18 mouse cellular contexts compared by ENCODE assay signal in genomic region chr3:79472362-79472761, GRCm38 (mm10).
A peak's percentile ranks its signal among the peaks of the same experiment; 100 is the strongest.
DNase-seq lines count a peak whose midpoint lies in the region; ATAC-seq and TF ChIP-seq lines count a peak whose summit lies in the region.
"Had no signal": no experiment of that assay in that cellular context is flagged by ENCODE, and none has a peak within 500 bp of the region (broad histone marks: within the 10 kb centered on the region; RNA-seq: fewer than 3 reads in every experiment).

No protein-coding gene starts in this region.

- H3K9ac ChIP-seq in stomach, postnatal 0 days (ENCODE audit: low read length), result no peak overlapping the region
- H3K9ac ChIP-seq: forebrain, embryonic 13.5 days; hindbrain, embryonic 14.5 days; liver, embryonic 12.5 days; neural tube, embryonic 13.5 days had no signal

- no peaks in the 10 kb centered on the region for H3K27me3 ChIP-seq in stomach, postnatal 0 days (ENCODE audit: control insufficient read depth, insufficient read depth, low read length)
- H3K27me3 ChIP-seq: forebrain, embryonic 13.5 days; liver, embryonic 12.5 days; neural tube, embryonic 13.5 days had no signal

- intact Hi-C loops in left cerebral cortex, postnatal 36 days (cut with DNase I), result no loop called here
- intact Hi-C loops in left cerebral cortex, adult 2 months (cut with DNase I), result no loop called here

- TF ChIP-seq CTCF in left cerebral cortex, adult 2 months (IDR thresholded peaks at IDR 0.05), result no peak
- no peak for TF ChIP-seq CTCF in stomach, postnatal 0 days (IDR thresholded peaks at IDR 0.05; ENCODE audit: low read depth)

- H3K4me2 ChIP-seq in stomach, postnatal 0 days (replicated peaks; ENCODE audit: low read depth), result no peak overlapping the region
- H3K4me2 ChIP-seq: forebrain, embryonic 13.5 days; hindbrain, embryonic 14.5 days; liver, embryonic 12.5 days; midbrain, embryonic 11.5 days; neural tube, embryonic 13.5 days had no signal

- H3K9me3 ChIP-seq in stomach, postnatal 0 days (ENCODE audit: control insufficient read depth, low read length), result no peaks in the 10 kb centered on the region
- H3K9me3 ChIP-seq: forebrain, embryonic 13.5 days; liver, embryonic 12.5 days; neural tube, embryonic 13.5 days had no signal

- H3K4me3 ChIP-seq in left cerebral cortex, adult 2 months, result no peak overlapping the region
- no peak overlapping the region for H3K4me3 ChIP-seq in stomach, postnatal 0 days (ENCODE audit: low read depth, low read length)
- H3K4me3 ChIP-seq: forebrain, embryonic 13.5 days; liver, embryonic 12.5 days; neural tube, embryonic 13.5 days had no signal

- no peak for TF ChIP-seq EP300 in stomach, postnatal 0 days (optimal IDR thresholded peaks at IDR 0.05)

- no peaks in the 10 kb centered on the region for H3K4me1 ChIP-seq in stomach, postnatal 0 days (replicated peaks; ENCODE audit: control insufficient read depth, insufficient read depth)
- H3K4me1 ChIP-seq: liver, embryonic 12.5 days had no signal

- no peak for ATAC-seq in stomach, postnatal 0 days (ENCODE audit: low FRiP score, low TSS enrichment)
- ATAC-seq: forebrain, embryonic 13.5 days; intestine, embryonic 16.5 days; liver, embryonic 12.5 days had no signal

- DNase-seq in adrenal gland, postnatal 10 days, result peak; percentile 32
- no peak for DNase-seq in adrenal gland, postnatal 25 days
- peak; percentile 19 to 35 for DNase-seq in left cerebral cortex, postnatal 36 days (ENCODE audit: low spot score in 2 of 2)
- DNase-seq in left cerebral cortex, adult 2 months (ENCODE audit: extremely low spot score in 1 of 2, low spot score in 2 of 2), result no peak
- peak; percentile 39 for DNase-seq in lung, postnatal 10 days
- DNase-seq in kidney, adult 11 months, result no peak
- DNase-seq in stomach, postnatal 0 days (ENCODE audit: low spot score), result no peak
- DNase-seq: cerebellum, adult 11 months; cerebellum, postnatal 14 days; gastrocnemius, postnatal 10 days; right cerebral cortex, postnatal 14 days; thymus, postnatal 25 days had no signal

- no peak overlapping the region for H3K27ac ChIP-seq in left cerebral cortex, adult 2 months
- no peak overlapping the region for H3K27ac ChIP-seq in stomach, postnatal 0 days (replicated peaks)
- H3K27ac ChIP-seq: forebrain, embryonic 13.5 days; hindbrain, embryonic 14.5 days; liver, embryonic 12.5 days; neural tube, embryonic 13.5 days had no signal

- 89% methylated on average over 5 of the region's 5 CpGs for WGBS in stomach, postnatal 0 days

- H3K36me3 ChIP-seq in stomach, postnatal 0 days (ENCODE audit: control insufficient read depth, insufficient read depth, low read length), result peaks cover 7% of the 10 kb centered on the region; the same call in 1 of the 2 replicates

Comparison
In these comparisons a context has a peak if more than half of its experiments do, and no peak if none do; other contexts are left out.
1. DNase-seq: peak in adrenal gland, postnatal 10 days (single experiment), left cerebral cortex, postnatal 36 days (2 of 2) and lung, postnatal 10 days (single experiment); none in adrenal gland, postnatal 25 days (single experiment), left cerebral cortex, adult 2 months (0 of 2), kidney, adult 11 months (single experiment) and stomach, postnatal 0 days (single experiment).